ENCODE assay signal across 11 mouse cellular contexts in genomic region chr16:33612056-33612770, GRCm38 (mm10).
A peak's percentile ranks its signal among the peaks of the same experiment; 100 is the strongest.
DNase-seq lines count a peak whose midpoint lies in the region; ATAC-seq and TF ChIP-seq lines count a peak whose summit lies in the region.
"Had no signal": no experiment of that assay in that cellular context is flagged by ENCODE, and none has a peak within 500 bp of the region (broad histone marks: within the 10 kb centered on the region; RNA-seq: fewer than 3 reads in every experiment).

No protein-coding gene starts in this region.

- 69% methylated on average over 6 of the region's 6 CpGs for WGBS in intestine, embryonic 15.5 days
- 63% methylated on average over 6 of the region's 6 CpGs for WGBS in intestine, postnatal 0 days

- no peak overlapping the region for H3K9ac ChIP-seq in intestine, embryonic 15.5 days
- no peak overlapping the region for H3K9ac ChIP-seq in intestine, postnatal 0 days (ENCODE audit: low read depth, low read length)
- H3K9ac ChIP-seq: embryonic facial prominence, embryonic 13.5 days; heart, embryonic 13.5 days; neural tube, embryonic 15.5 days had no signal

- DNase-seq in cerebellum, adult 8-10 months = peak; percentile 43
- DNase-seq in heart, adult 9 months (ENCODE audit: low spot score in 2 of 2) = peak; percentile 45 to 78
- peak; percentile 62 for DNase-seq in lung, postnatal 14 days
- no peak for DNase-seq in left cerebral cortex, adult 8-10 months (ENCODE audit: low spot score in 2 of 2)
- DNase-seq in adrenal gland, postnatal 36 days = no peak
- no peak for DNase-seq in kidney, postnatal 4 days

- no peak overlapping the region for H3K4me2 ChIP-seq in intestine, embryonic 15.5 days (replicated peaks)
- H3K4me2 ChIP-seq in intestine, postnatal 0 days (replicated peaks; ENCODE audit: low read depth) = no peak overlapping the region
- H3K4me2 ChIP-seq: embryonic facial prominence, embryonic 13.5 days; heart, embryonic 13.5 days; neural tube, embryonic 15.5 days had no signal

- no peaks in the 10 kb centered on the region for H3K27me3 ChIP-seq in intestine, embryonic 15.5 days (replicated peaks)
- H3K27me3 ChIP-seq in intestine, postnatal 0 days (replicated peaks; ENCODE audit: control insufficient read depth, insufficient read depth, low read length) = no peaks in the 10 kb centered on the region
- H3K27me3 ChIP-seq: embryonic facial prominence, embryonic 13.5 days; heart, embryonic 13.5 days; neural tube, embryonic 15.5 days had no signal

- ATAC-seq in intestine, embryonic 15.5 days = 0 out of 2 replicates have a peak, but pooled peaks have one; percentile 23
- ATAC-seq in intestine, postnatal 0 days = no peak

- no peak overlapping the region for H3K27ac ChIP-seq in intestine, embryonic 15.5 days
- no peak overlapping the region for H3K27ac ChIP-seq in intestine, postnatal 0 days (ENCODE audit: low read depth, low read length)
- H3K27ac ChIP-seq: embryonic facial prominence, embryonic 13.5 days; heart, embryonic 13.5 days; neural tube, embryonic 15.5 days had no signal

- no peaks in the 10 kb centered on the region for H3K9me3 ChIP-seq in intestine, embryonic 15.5 days
- no peaks in the 10 kb centered on the region for H3K9me3 ChIP-seq in intestine, postnatal 0 days (ENCODE audit: control insufficient read depth)
- H3K9me3 ChIP-seq: embryonic facial prominence, embryonic 13.5 days; heart, embryonic 13.5 days; neural tube, embryonic 15.5 days had no signal

- no peak for TF ChIP-seq CTCF in intestine, postnatal 0 days (IDR thresholded peaks at IDR 0.05; ENCODE audit: low read depth)

- no peak overlapping the region for H3K4me3 ChIP-seq in intestine, embryonic 15.5 days (replicated peaks)
- H3K4me3 ChIP-seq in intestine, postnatal 0 days (ENCODE audit: low read depth, low read length) = no peak overlapping the region
- H3K4me3 ChIP-seq: embryonic facial prominence, embryonic 13.5 days; heart, embryonic 13.5 days; neural tube, embryonic 15.5 days had no signal

- H3K4me1 ChIP-seq in intestine, embryonic 15.5 days (replicated peaks) = peaks cover 6% of the 10 kb centered on the region; the same call in 1 of the 2 replicates
- H3K4me1 ChIP-seq in intestine, postnatal 0 days (replicated peaks; ENCODE audit: control insufficient read depth, insufficient read depth, low read length) = no peaks in the 10 kb centered on the region
- H3K4me1 ChIP-seq: embryonic facial prominence, embryonic 13.5 days had no signal

- H3K36me3 ChIP-seq in intestine, embryonic 15.5 days = no peaks in the 10 kb centered on the region
- H3K36me3 ChIP-seq in intestine, postnatal 0 days (ENCODE audit: control insufficient read depth, insufficient read depth) = no peaks in the 10 kb centered on the region
- H3K36me3 ChIP-seq: embryonic facial prominence, embryonic 13.5 days; heart, embryonic 13.5 days; neural tube, embryonic 15.5 days had no signal

Comparison
In these comparisons a context has a peak if more than half of its experiments do, and no peak if none do; other contexts are left out.
1. DNase-seq: peak in cerebellum, adult 8-10 months (single experiment), heart, adult 9 months (2 of 2) and lung, postnatal 14 days (single experiment); none in left cerebral cortex, adult 8-10 months (0 of 2), adrenal gland, postnatal 36 days (0 of 2) and kidney, postnatal 4 days (0 of 2).